Mouse (Mus musculus) MEL (cell line): ENCODE data around the gene Ano10. TPM values are rescaled to one million over a fixed set of nuclear protein-coding genes. Genes with fewer than 3 reads are reported as not detected.

Experiments
- DNase-seq: peaks from one replicate; pipeline ENCODE4 v3.0.0; 2011; ENCODE audit warnings: low read depth, low spot score
- H3K27ac ChIP-seq: 2 replicates; pipeline ENCODE4 v1.5.1; 2012; ENCODE audit warnings: low read depth, mild to moderate bottlenecking, control low read depth, low read length, moderate library complexity; ENCODE audit not compliant: control insufficient read depth
- H3K27me3 ChIP-seq, 2 experiments: fragments of 150-350 bp in 1 of 2; sonication (generic) in 1 of 2; 2 replicates each; pipeline ENCODE4 v1.6.1; 2012; ENCODE audit warnings: low read length in 2 of 2, mild to moderate bottlenecking in 2 of 2, improper control_type of control experiment in 1 of 2, moderate library complexity in 1 of 2; ENCODE audit not compliant: insufficient read depth in 2 of 2, control insufficient read depth in 1 of 2
- H3K36me3 ChIP-seq, 2 experiments: 2 replicates each; pipeline ENCODE4 v1.6.1; 2012 to 2014; ENCODE audit warnings: low read length in 2 of 2, improper control_type of control experiment in 1 of 2, inconsistent platforms in 1 of 2, mild to moderate bottlenecking in 1 of 2; ENCODE audit not compliant: insufficient read depth in 2 of 2, control insufficient read depth in 1 of 2
- H3K4me1 ChIP-seq, 2 experiments: fragments of 150-350 bp in 1 of 2; sonication (generic) in 1 of 2; 2 replicates each; pipeline ENCODE4 v1.6.1; 2012; ENCODE audit warnings: low read length in 2 of 2, improper control_type of control experiment in 1 of 2, mild to moderate bottlenecking in 1 of 2; ENCODE audit not compliant: insufficient read depth in 2 of 2, control insufficient read depth in 1 of 2
- H3K4me3 ChIP-seq, 2 experiments: fragments of 150-350 bp in 1 of 2; sonication (generic) in 1 of 2; 2 replicates each; pipeline ENCODE4 v1.5.1; 2012; ENCODE audit warnings: low read depth in 2 of 2, low read length in 2 of 2, mild to moderate bottlenecking in 2 of 2, moderate library complexity in 2 of 2, control low read depth in 1 of 2, improper control_type of control experiment in 1 of 2; ENCODE audit not compliant: control insufficient read depth in 1 of 2, insufficient read depth in 1 of 2
- H3K79me2 ChIP-seq: 2 replicates; pipeline ENCODE4 v1.6.1; 2012; ENCODE audit warnings: mild to moderate bottlenecking, low read length, moderate library complexity; ENCODE audit not compliant: control insufficient read depth, poor library complexity, insufficient read depth
- H3K9ac ChIP-seq: 2 replicates; pipeline ENCODE4 v1.6.1; 2012; ENCODE audit warnings: low read depth, mild to moderate bottlenecking, control low read depth, low read length, moderate library complexity; ENCODE audit not compliant: control insufficient read depth, poor library complexity, severe bottlenecking
- H3K9me3 ChIP-seq: fragments of 150-350 bp; sonication (generic); replicated peaks from 2 replicates; pipeline ENCODE4 v1.6.1; 2012; ENCODE audit warnings: mild to moderate bottlenecking, low read length, improper control_type of control experiment, moderate library complexity; ENCODE audit not compliant: insufficient read depth
- BHLHE40 ChIP-seq: IDR thresholded peaks from 2 replicates; pipeline ENCODE4 v1.6.1; 2012; ENCODE audit warnings: low read depth, mild to moderate bottlenecking, inconsistent platforms, low read length, improper control_type of control experiment, borderline replicate concordance
- CHD1 ChIP-seq: IDR thresholded peaks from 2 replicates; pipeline ENCODE4 v1.6.1; 2012; ENCODE audit warnings: low read depth, mild to moderate bottlenecking, inconsistent platforms, low read length, improper control_type of control experiment
- E2F4 ChIP-seq: IDR thresholded peaks from 2 replicates; pipeline ENCODE4 v1.6.1; 2011; ENCODE audit warnings: low read depth, low read length, improper control_type of control experiment, borderline replicate concordance
- EP300 ChIP-seq, 2 experiments: IDR thresholded peaks; 2 replicates each; pipeline ENCODE4 v1.6.1; 2011; ENCODE audit warnings: improper control_type of control experiment in 2 of 2, low read length in 2 of 2, low read depth in 1 of 2, mild to moderate bottlenecking in 1 of 2
- GATA1 ChIP-seq: IDR thresholded peaks from 2 replicates; pipeline ENCODE4 v1.6.1; 2011; ENCODE audit warnings: low read depth, low read length, improper control_type of control experiment
- KAT2A ChIP-seq: conservative IDR thresholded peaks from 2 replicates; pipeline ENCODE4 v1.6.1; 2012; ENCODE audit warnings: low read depth, low read length, improper control_type of control experiment, inconsistent platforms
- NRF1 ChIP-seq: IDR thresholded peaks from 2 replicates; pipeline ENCODE4 v1.6.1; 2014; ENCODE audit warnings: low read depth, mild to moderate bottlenecking, inconsistent platforms, low read length, improper control_type of control experiment, moderate library complexity; ENCODE audit not compliant: poor library complexity, insufficient read depth, severe bottlenecking
- POLR2A ChIP-seq, 2 experiments: IDR thresholded peaks; 2 replicates each; pipeline ENCODE4 v1.6.1; 2011 to 2012; ENCODE audit warnings: low read length in 2 of 2, mild to moderate bottlenecking in 2 of 2, control low read depth in 1 of 2, improper control_type of control experiment in 1 of 2, low read depth in 1 of 2, moderate library complexity in 1 of 2; ENCODE audit not compliant: control insufficient read depth in 1 of 2, insufficient read depth in 1 of 2, poor library complexity in 1 of 2
- POLR2AphosphoS2 ChIP-seq: IDR thresholded peaks from 2 replicates; pipeline ENCODE4 v1.6.1; 2011; ENCODE audit warnings: low read length, improper control_type of control experiment
- POLR2AphosphoS5 ChIP-seq: IDR thresholded peaks from 2 replicates; pipeline ENCODE4 v1.6.1; 2012; ENCODE audit warnings: low read depth, borderline replicate concordance, mild to moderate bottlenecking, inconsistent platforms, low read length, moderate library complexity, mixed read lengths
- TAL1 ChIP-seq: IDR thresholded peaks from 2 replicates; pipeline ENCODE4 v1.6.1; 2012; ENCODE audit warnings: mild to moderate bottlenecking, inconsistent platforms, low read length, moderate library complexity, mixed read lengths
- TBP ChIP-seq: IDR thresholded peaks from 2 replicates; pipeline ENCODE4 v1.8.0; 2011; ENCODE audit warnings: low read depth, low read length, improper control_type of control experiment
- TCF12 ChIP-seq: IDR thresholded peaks from 2 replicates; pipeline ENCODE4 v1.6.1; 2014; ENCODE audit warnings: low read depth, mild to moderate bottlenecking, inconsistent platforms, low read length, improper control_type of control experiment, moderate library complexity
- ZMIZ1 ChIP-seq: IDR thresholded peaks from 2 replicates; pipeline ENCODE4 v1.6.1; 2012; ENCODE audit warnings: low read depth, mild to moderate bottlenecking, inconsistent platforms, low read length, improper control_type of control experiment, moderate library complexity
- ZNF384 ChIP-seq: IDR thresholded peaks from 2 replicates; pipeline ENCODE4 v1.6.1; 2012; ENCODE audit warnings: low read depth, mild to moderate bottlenecking, inconsistent platforms, low read length, improper control_type of control experiment
- polyA plus RNA-seq, 2 experiments: library from polyadenylated mRNA; stranded (reverse) in 1 of 2; unstranded in 1 of 2; fragments of >175 nt in 1 of 2; fragments of >200 nt in 1 of 2; gene quantifications; 2 replicates each; pipeline versions ENCODE4 v1.2.1 to v1.2.4; 2012; ENCODE audit warnings: low replicate concordance in 2 of 2, low read depth in 1 of 2; ENCODE audit not compliant: insufficient read length in 2 of 2, insufficient read depth in 1 of 2, missing spikeins in 1 of 2
- total RNA-seq: library from RNA; depleted of rRNA; stranded (reverse); fragments of 300-350 nt; gene quantifications from 2 replicates; pipeline ENCODE4 v1.2.3, GENCODE M21; 2012

The Ano10 gene
- total and polyA plus RNA-seq, 3 experiments: 0.54 to 3.1 TPM; not detected in 1

- no peaks in the 10 kb centered on the region for H3K27me3 ChIP-seq
- no peaks in the 10 kb centered on the region for H3K9me3 ChIP-seq
- no peak overlapping the region for H3K4me3 ChIP-seq
- TF ChIP-seq POLR2AphosphoS5 (no peak), TCF12 (no peak), CHD1 (no peak), NRF1 (no peak), EP300 (IDR thresholded peaks at IDR 0.05; ENCODE audit: low read depth in 1 of 2, low read length in 2 of 2) (no peak), ZNF384 (no peak), POLR2AphosphoS2 (no peak), E2F4 (no peak)
- H3K4me1 ChIP-seq: no peaks in the 10 kb centered on the region
- H3K36me3 ChIP-seq: no peaks in the 10 kb centered on the region
- DNase-seq: no peak
- no peak overlapping the region for H3K27ac ChIP-seq
- no peak overlapping the region for H3K9ac ChIP-seq
- no peaks in the 10 kb centered on the region for H3K79me2 ChIP-seq
Observed at GRCm38 (mm10) chr9:122173405-122174233, 120.6 kb downstream of the Ano10 start.

GRCm38 (mm10) chr9:122172612-122173186, 121.5 kb downstream of the Ano10 start:
- Histone ChIP-seq H3K9ac (no peak overlapping the region), H3K4me1 (no peaks in the 10 kb centered on the region), H3K9me3 (no peaks in the 10 kb centered on the region), H3K4me3 (no peak overlapping the region), H3K27ac (no peak overlapping the region), H3K79me2 (no peaks in the 10 kb centered on the region), H3K27me3 (no peaks in the 10 kb centered on the region), H3K36me3 (no peaks in the 10 kb centered on the region)
- DNase-seq: no peak
- no peak for TF ChIP-seq POLR2AphosphoS2
- no peak for TF ChIP-seq ZNF384
- TF ChIP-seq TBP: no peak
- TF ChIP-seq BHLHE40: no peak
- TF ChIP-seq KAT2A: no peak
- TF ChIP-seq GATA1: no peak
- no peak for TF ChIP-seq POLR2A (IDR thresholded peaks at IDR 0.05; ENCODE audit: control insufficient read depth in 1 of 2, insufficient read depth in 1 of 2, low read depth in 1 of 2, low read length in 2 of 2, poor library complexity in 1 of 2)
- TF ChIP-seq ZMIZ1: no peak
- TF ChIP-seq TAL1: no peak
